Mouse (Mus musculus) midbrain, embryonic 12.5 days (tissue): ENCODE data around the gene Shroom3. TPM values are rescaled to one million over a fixed set of nuclear protein-coding genes. Genes with fewer than 3 reads are reported as not detected.

Experiments
- ATAC-seq: fragments of 200-750 bp; cut with Nextera tagmentation; 2 replicates; pipeline ENCODE4 v1.8.0; 2017; ENCODE audit warnings: low read depth, moderate TSS enrichment, moderate library complexity; ENCODE audit not compliant: low FRiP score
- H3K27ac ChIP-seq: fragments of 300-500 bp; sonication (generic); replicated peaks from 2 replicates; pipeline ENCODE4 v1.5.1; 2016; ENCODE audit warnings: mild to moderate bottlenecking
- H3K27me3 ChIP-seq: fragments of 300-500 bp; sonication (generic); 2 replicates; pipeline ENCODE4 v1.6.1; 2016; ENCODE audit warnings: mild to moderate bottlenecking
- H3K36me3 ChIP-seq: fragments of 300-500 bp; sonication (generic); 2 replicates; pipeline ENCODE4 v1.6.1; 2016
- H3K4me1 ChIP-seq: fragments of 300-500 bp; sonication (generic); 2 replicates; pipeline ENCODE4 v1.6.1; 2016
- H3K4me2 ChIP-seq: fragments of 300-500 bp; sonication (generic); replicated peaks from 2 replicates; pipeline ENCODE4 v1.6.1; 2016; ENCODE audit warnings: mild to moderate bottlenecking, moderate library complexity
- H3K4me3 ChIP-seq: fragments of 300-500 bp; sonication (generic); 2 replicates; pipeline ENCODE4 v1.5.1; 2016; ENCODE audit warnings: mild to moderate bottlenecking
- H3K9ac ChIP-seq: fragments of 300-500 bp; sonication (generic); replicated peaks from 2 replicates; pipeline ENCODE4 v1.6.1; 2016; ENCODE audit warnings: mild to moderate bottlenecking, moderate library complexity
- H3K9me3 ChIP-seq: fragments of 300-500 bp; sonication (generic); 2 replicates; pipeline ENCODE4 v1.6.1; 2016; ENCODE audit warnings: mild to moderate bottlenecking
- WGBS: fragments of 180-500 bp; shearing (Covaris S2); methylation state at CpG from one replicate; pipeline ENCODE4 v1.1.7; 2016; 5-methylcytosine and 5-hydroxymethylcytosine counted together
- polyA plus RNA-seq: library from polyadenylated mRNA; unstranded; fragments of >200 nt; fragmentation: Nextera tagmentation; extraction: Ambion mirVana; gene quantifications from 2 replicates; pipeline ENCODE4 v1.2.1, GENCODE M21; 2016

Shroom3 gene
- polyA plus RNA-seq, 1 experiment from 2014 or later: 6.1 TPM

GRCm38 (mm10) chr5:92954827-92955475, 271.7 kb downstream of the Shroom3 start:
- Histone ChIP-seq H3K9ac (no peak overlapping the region), H3K36me3 (peaks cover 50% of the 10 kb centered on the region), H3K4me1 (no peaks in the 10 kb centered on the region), H3K27me3 (no peaks in the 10 kb centered on the region), H3K27ac (no peak overlapping the region), H3K4me3 (no peak overlapping the region), H3K9me3 (no peaks in the 10 kb centered on the region), H3K4me2 (no peak overlapping the region)
- WGBS: 62% methylated on average over 6 of the region's 6 CpGs
- ATAC-seq: 0 out of 2 replicates have a peak, but pooled peaks have one; percentile 27

GRCm38 (mm10) chr5:92959287-92959686, 276.1 kb downstream of the Shroom3 start:
- no peak for ATAC-seq
- 88% methylated on average over 10 of the region's 10 CpGs for WGBS
- no peaks in the 10 kb centered on the region for H3K9me3 ChIP-seq
- no peak overlapping the region for H3K4me3 ChIP-seq
- no peaks in the 10 kb centered on the region for H3K4me1 ChIP-seq
- H3K27ac ChIP-seq: no peak overlapping the region
- H3K9ac ChIP-seq: no peak overlapping the region
- no peaks in the 10 kb centered on the region for H3K27me3 ChIP-seq
- H3K4me2 ChIP-seq: no peak overlapping the region
- peaks cover 34% of the 10 kb centered on the region for H3K36me3 ChIP-seq

- ATAC-seq: no peak
- no peaks in the 10 kb centered on the region for H3K9me3 ChIP-seq
- WGBS: 80% methylated on average over 9 of the region's 9 CpGs
- no peaks in the 10 kb centered on the region for H3K4me1 ChIP-seq
- H3K27ac ChIP-seq: no peak overlapping the region
- peaks cover 39% of the 10 kb centered on the region for H3K36me3 ChIP-seq
- H3K9ac ChIP-seq: no peak overlapping the region
- no peak overlapping the region for H3K4me3 ChIP-seq
- H3K4me2 ChIP-seq: no peak overlapping the region
- H3K27me3 ChIP-seq: no peaks in the 10 kb centered on the region
Measured at GRCm38 (mm10) chr5:92959708-92960107, 276.5 kb downstream of the Shroom3 start.

GRCm38 (mm10) chr5:92961353-92961752, 278.1 kb downstream of the Shroom3 start:
- WGBS: 80% methylated on average over 11 of the region's 11 CpGs
- ATAC-seq: no peak
- Histone ChIP-seq H3K9ac (no peak overlapping the region), H3K4me3 (no peak overlapping the region), H3K4me2 (no peak overlapping the region), H3K27me3 (no peaks in the 10 kb centered on the region), H3K36me3 (peaks cover 43% of the 10 kb centered on the region), H3K9me3 (no peaks in the 10 kb centered on the region), H3K4me1 (no peaks in the 10 kb centered on the region), H3K27ac (no peak overlapping the region)

GRCm38 (mm10) chr5:92961770-92962231, 278.6 kb downstream of the Shroom3 start:
- H3K36me3 ChIP-seq: peaks cover 41% of the 10 kb centered on the region
- H3K4me1 ChIP-seq: no peaks in the 10 kb centered on the region
- H3K4me3 ChIP-seq: no peak overlapping the region
- 73% methylated on average over 7 of the region's 7 CpGs for WGBS
- H3K9me3 ChIP-seq: no peaks in the 10 kb centered on the region
- H3K27ac ChIP-seq: no peak overlapping the region
- H3K27me3 ChIP-seq: no peaks in the 10 kb centered on the region
- no peak overlapping the region for H3K9ac ChIP-seq
- ATAC-seq: no peak
- no peak overlapping the region for H3K4me2 ChIP-seq

- H3K4me2 ChIP-seq: no peak overlapping the region
- H3K27me3 ChIP-seq: no peaks in the 10 kb centered on the region
- H3K9ac ChIP-seq: no peak overlapping the region
- H3K9me3 ChIP-seq: no peaks in the 10 kb centered on the region
- no peak overlapping the region for H3K27ac ChIP-seq
- H3K36me3 ChIP-seq: peaks cover 34% of the 10 kb centered on the region
- no peak for ATAC-seq
- 85% methylated on average over 13 of the region's 13 CpGs for WGBS
- no peak overlapping the region for H3K4me3 ChIP-seq
- H3K4me1 ChIP-seq: no peaks in the 10 kb centered on the region
Measured at GRCm38 (mm10) chr5:92964691-92965090, 281.5 kb downstream of the Shroom3 start.

- Histone ChIP-seq H3K27ac (no peak overlapping the region), H3K4me3 (no peak overlapping the region), H3K9me3 (no peaks in the 10 kb centered on the region), H3K9ac (no peak overlapping the region), H3K27me3 (no peaks in the 10 kb centered on the region), H3K36me3 (peaks cover 32% of the 10 kb centered on the region), H3K4me2 (no peak overlapping the region), H3K4me1 (no peaks in the 10 kb centered on the region)
- no peak for ATAC-seq
- WGBS: 85% methylated on average over 9 of the region's 9 CpGs
Measured at GRCm38 (mm10) chr5:92967143-92967542, 283.9 kb downstream of the Shroom3 start.

- Histone ChIP-seq H3K27me3 (no peaks in the 10 kb centered on the region), H3K36me3 (peaks cover 27% of the 10 kb centered on the region), H3K4me3 (no peak overlapping the region), H3K4me2 (no peak overlapping the region), H3K9me3 (no peaks in the 10 kb centered on the region), H3K27ac (no peak overlapping the region), H3K4me1 (no peaks in the 10 kb centered on the region), H3K9ac (no peak overlapping the region)
- no peak for ATAC-seq
- 89% methylated on average over 3 of the region's 3 CpGs for WGBS
Measured at GRCm38 (mm10) chr5:92967906-92968305, 284.7 kb downstream of the Shroom3 start.

GRCm38 (mm10) chr5:92969443-92969842, 286.2 kb downstream of the Shroom3 start:
- no peaks in the 10 kb centered on the region for H3K9me3 ChIP-seq
- H3K4me2 ChIP-seq: no peak overlapping the region
- no peak overlapping the region for H3K4me3 ChIP-seq
- H3K27me3 ChIP-seq: no peaks in the 10 kb centered on the region
- H3K27ac ChIP-seq: no peak overlapping the region
- WGBS: 85% methylated on average over 8 of the region's 8 CpGs
- peaks cover 17% of the 10 kb centered on the region for H3K36me3 ChIP-seq
- H3K9ac ChIP-seq: no peak overlapping the region
- no peaks in the 10 kb centered on the region for H3K4me1 ChIP-seq
- no peak for ATAC-seq

- H3K36me3 ChIP-seq: peaks cover 13% of the 10 kb centered on the region
- H3K4me1 ChIP-seq: no peaks in the 10 kb centered on the region
- no peak for ATAC-seq
- H3K4me2 ChIP-seq: no peak overlapping the region
- no peak overlapping the region for H3K27ac ChIP-seq
- H3K4me3 ChIP-seq: no peak overlapping the region
- H3K9ac ChIP-seq: no peak overlapping the region
- H3K9me3 ChIP-seq: no peaks in the 10 kb centered on the region
- H3K27me3 ChIP-seq: no peaks in the 10 kb centered on the region
- WGBS: 69% methylated on average over 2 of the region's 2 CpGs
Measured at GRCm38 (mm10) chr5:92969926-92970325, 286.7 kb downstream of the Shroom3 start.

GRCm38 (mm10) chr5:92970480-92970879, 287.2 kb downstream of the Shroom3 start:
- Histone ChIP-seq H3K4me1 (no peaks in the 10 kb centered on the region), H3K9me3 (no peaks in the 10 kb centered on the region), H3K27ac (no peak overlapping the region), H3K4me3 (no peak overlapping the region), H3K27me3 (no peaks in the 10 kb centered on the region), H3K4me2 (no peak overlapping the region), H3K36me3 (peaks cover 9% of the 10 kb centered on the region), H3K9ac (no peak overlapping the region)
- ATAC-seq: no peak
- 36% methylated on average over 7 of the region's 7 CpGs for WGBS

- Histone ChIP-seq H3K36me3 (no peaks in the 10 kb centered on the region), H3K4me1 (no peaks in the 10 kb centered on the region), H3K4me2 (no peak overlapping the region), H3K27me3 (no peaks in the 10 kb centered on the region), H3K4me3 (no peak overlapping the region), H3K9ac (no peak overlapping the region), H3K9me3 (no peaks in the 10 kb centered on the region), H3K27ac (no peak overlapping the region)
- no peak for ATAC-seq
- 92% methylated on average over 6 of the region's 6 CpGs for WGBS
Measured at GRCm38 (mm10) chr5:92980393-92980792, 297.2 kb downstream of the Shroom3 start.

- Histone ChIP-seq H3K4me2 (no peak overlapping the region), H3K27me3 (no peaks in the 10 kb centered on the region), H3K9ac (no peak overlapping the region), H3K4me1 (no peaks in the 10 kb centered on the region), H3K9me3 (no peaks in the 10 kb centered on the region), H3K36me3 (no peaks in the 10 kb centered on the region), H3K27ac (no peak overlapping the region), H3K4me3 (no peak overlapping the region)
- ATAC-seq: no peak
- WGBS: 73% methylated on average over 2 of the region's 2 CpGs
Measured at GRCm38 (mm10) chr5:92980862-92981261, 297.6 kb downstream of the Shroom3 start.
